Mouse (Mus musculus): ENCODE data around the gene Fuk.
"Not testable (repeated sequence)": the region's sequence is repeated elsewhere in the genome, so short reads cannot be mapped to it uniquely, and the experiment has no call there.

GRCm38 (mm10) chr8:110861347-110862025 lies 40.8 kb downstream of the Fuk start:
- TF ChIP-seq POLR2A (IDR thresholded peaks at IDR 0.05; ENCODE audit: low read depth, low read length); CTCF (IDR thresholded peaks at IDR 0.05; ENCODE audit: extremely low read depth, insufficient read depth, insufficient read length, insufficient replicate concordance): not testable (repeated sequence)

Data from spleen, adult 2 months (tissue).